Mouse (Mus musculus) stomach, postnatal 0 days (tissue): ENCODE results near the gene Pgls.

Experiments used
- CTCF ChIP-seq: IDR thresholded peaks from 2 replicates; pipeline ENCODE4 v1.5.1; 2016; ENCODE audit warnings: antibody characterized with exemption, low read depth, mild to moderate bottlenecking, moderate library complexity
- EP300 ChIP-seq: optimal IDR thresholded peaks from 2 replicates; pipeline ENCODE3; 2016; ENCODE audit warnings: antibody characterized with exemption

GRCm38 (mm10) chr8:71629096-71629697 lies 37.2 kb downstream of the Pgls start:
- peak; percentile 67 for TF ChIP-seq CTCF
- TF ChIP-seq EP300: no peak
